Mouse (Mus musculus) gonadal fat pad, adult 2 months (tissue): Measurements from ENCODE around the gene Vps53. TPM values are rescaled to one million over a fixed set of nuclear protein-coding genes. Genes with fewer than 3 reads are reported as not detected.
"Not testable (repeated sequence)": the region's sequence is repeated elsewhere in the genome, so short reads cannot be mapped to it uniquely, and the experiment has no call there.

Experiments
- DNase-seq: peaks from one replicate; pipeline ENCODE4 v3.0.0-alpha.2; 2012; ENCODE audit warnings: low read depth
- polyA plus RNA-seq: library from polyadenylated mRNA; depleted of rRNA; stranded (reverse); fragments of >200 nt; gene quantifications from 2 replicates; pipeline ENCODE4 v1.2.3, GENCODE M21; 2012; rRNA removed

Vps53 gene
- 30.1 and 35.1 TPM in 2 replicates for polyA plus RNA-seq

GRCm38 (mm10) chr11:76179495-76180145, at the start of gene Vps53, which contains the start of gene Fam57a:
Gene Vps53 (minus strand): TSS chr11:76179647.
Gene Fam57a (plus strand): TSS chr11:76179671.
- DNase-seq, result peak; percentile 45

- no peak for DNase-seq
Measured at GRCm38 (mm10) chr11:76225051-76225450, 45.6 kb upstream of the Vps53 start.

GRCm38 (mm10) chr11:76224631-76225030, 45.2 kb upstream of the Vps53 start:
- no peak for DNase-seq

- DNase-seq, result peak; percentile 61
Measured at GRCm38 (mm10) chr11:76217390-76217800, 37.9 kb upstream of the Vps53 start, which contains the start of the genes Dbil5 and Gemin4. Gene Dbil5 (plus strand): TSS chr11:76217608. Gene Gemin4 (minus strand): TSS chr11:76217664.

DNA sequence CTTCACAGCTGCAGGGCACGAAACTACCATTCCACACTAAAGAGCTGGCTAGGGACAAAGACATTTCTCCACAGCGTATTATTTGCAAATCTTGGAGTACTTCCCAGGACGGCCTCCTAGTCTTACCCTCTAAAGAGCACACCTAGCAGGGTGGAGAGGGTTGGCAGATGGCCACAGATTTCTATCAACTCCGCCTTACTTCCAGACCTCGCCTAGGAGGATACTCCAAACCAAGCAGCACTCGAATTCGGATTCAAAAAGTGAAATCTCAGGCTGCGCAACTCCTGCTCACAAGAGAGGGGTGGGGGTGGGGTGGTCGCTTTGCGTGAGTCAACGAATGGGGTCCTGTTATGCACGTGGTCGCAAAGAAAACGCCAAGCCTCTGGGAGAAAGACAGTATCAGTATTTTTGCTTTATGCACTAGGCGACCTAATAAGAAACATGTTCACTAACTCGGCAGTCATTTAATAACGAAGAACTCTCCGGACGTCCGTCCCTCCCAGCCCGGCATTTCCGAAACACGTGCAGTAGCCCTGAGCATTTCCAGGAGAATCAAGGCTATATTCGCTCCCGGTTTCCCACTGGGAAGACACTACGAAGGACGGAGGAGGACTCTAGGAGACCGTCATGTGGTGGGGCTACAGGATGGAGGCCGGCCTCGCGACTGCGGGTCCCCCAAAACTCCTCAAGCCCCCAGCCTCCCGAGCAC, 37.4 kb upstream of the Vps53 start:
- peak; percentile 100 for DNase-seq

DNA sequence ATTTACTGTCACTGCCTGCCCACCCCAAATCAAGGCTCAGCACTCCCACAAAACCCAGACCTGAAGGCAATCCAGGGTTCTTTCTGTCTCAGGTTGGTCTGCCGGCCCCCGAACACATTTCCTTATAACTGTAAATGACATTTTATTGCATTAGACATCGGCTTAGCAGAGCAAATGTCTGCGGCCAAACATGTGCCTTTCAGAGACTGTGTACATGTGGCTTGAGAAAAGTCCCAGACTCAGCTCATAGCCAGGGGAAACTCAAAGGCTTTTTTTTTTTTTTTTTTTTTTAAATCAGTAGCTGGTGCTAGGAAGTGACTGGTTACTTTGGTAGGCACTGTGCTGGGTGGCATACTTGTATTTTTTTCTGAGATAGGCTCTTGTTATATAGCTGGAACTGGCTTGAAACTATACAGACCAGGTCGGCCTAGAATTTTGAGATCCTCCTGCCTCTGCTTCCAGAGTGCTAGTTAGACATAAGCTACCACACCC, 36.6 kb upstream of the Vps53 start:
- no peak for DNase-seq

DNA sequence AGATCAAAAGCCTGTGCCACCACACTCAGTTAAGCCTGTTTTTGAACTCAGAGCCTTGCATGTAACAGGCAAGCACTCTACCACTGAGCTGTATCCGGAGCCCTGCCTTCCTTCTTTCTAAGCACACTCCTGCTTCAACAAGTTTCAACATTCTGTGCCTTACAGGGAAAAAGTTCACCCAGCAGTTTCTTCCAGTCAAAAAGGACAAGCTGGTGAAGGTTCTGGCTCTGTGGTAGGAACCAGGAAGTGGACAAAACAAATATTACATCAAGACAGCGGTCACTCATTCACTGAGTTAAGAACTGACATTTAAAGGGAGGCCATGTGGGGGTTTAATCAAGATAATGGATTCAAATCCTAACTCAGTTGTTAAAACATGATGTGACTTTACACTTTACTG, 35.6 kb upstream of the Vps53 start:
- DNase-seq, result no peak

GRCm38 (mm10) chr11:76213841-76214240, 34.4 kb upstream of the Vps53 start:
- no peak for DNase-seq

GRCm38 (mm10) chr11:76211595-76211994, 32.1 kb upstream of the Vps53 start:
- DNase-seq, result not testable (repeated sequence)

DNA sequence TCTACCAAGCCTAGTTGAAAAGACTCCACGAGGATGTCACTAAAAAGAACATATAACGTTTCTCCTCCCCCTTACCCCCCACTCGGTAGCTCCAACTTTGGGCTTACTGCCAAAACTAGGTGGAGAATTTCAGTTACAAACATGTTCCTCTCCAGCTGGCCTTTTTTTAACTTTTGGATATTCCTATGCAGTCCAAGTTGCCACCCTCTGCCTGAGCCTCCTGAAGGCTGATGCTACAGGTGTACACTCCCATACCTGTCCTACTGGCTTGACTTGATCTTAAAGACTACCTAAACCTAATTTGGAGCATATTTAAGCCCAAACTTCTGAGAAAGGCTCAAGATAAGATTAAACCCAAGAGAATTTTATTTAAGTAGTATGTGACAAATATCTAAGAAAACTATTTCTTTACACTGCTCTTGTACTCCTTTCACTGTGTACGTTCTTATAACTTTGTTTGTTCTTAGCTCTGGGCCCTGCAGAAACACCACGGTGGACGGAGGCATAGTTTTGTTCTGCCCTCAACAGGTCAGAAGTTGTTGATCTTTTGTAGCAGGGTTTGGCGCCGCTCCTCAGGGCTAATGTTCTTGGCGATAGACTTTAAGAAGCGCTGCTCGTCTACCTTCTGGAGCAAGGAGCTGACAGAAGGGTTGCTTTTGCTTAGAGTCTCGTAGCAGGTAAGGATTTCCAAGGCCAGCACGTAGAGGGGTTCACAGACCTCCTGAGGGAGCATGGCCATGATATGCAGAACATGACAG, 31.0 kb upstream of the Vps53 start:
- DNase-seq, result no peak

DNA sequence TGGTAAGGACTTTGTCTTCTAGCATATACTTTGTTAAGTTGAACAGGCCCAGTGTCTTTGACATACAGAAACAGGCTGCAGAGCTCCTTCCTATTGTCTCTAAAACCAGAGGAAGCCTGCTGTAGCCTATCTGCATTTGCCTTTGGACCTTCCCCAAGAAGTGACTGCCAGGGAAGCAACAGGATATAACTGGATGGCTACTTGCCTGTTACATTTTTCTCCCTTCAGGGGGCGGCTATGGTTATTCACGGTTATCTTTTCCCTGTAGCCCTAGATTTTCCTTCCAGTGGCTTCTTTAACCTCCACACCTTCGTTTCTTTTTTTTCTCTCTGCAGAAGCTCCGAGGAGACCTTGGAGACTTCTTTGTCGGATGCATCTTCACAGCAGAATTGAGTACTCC, 27.3 kb upstream of the Vps53 start:
- no peak for DNase-seq

DNA sequence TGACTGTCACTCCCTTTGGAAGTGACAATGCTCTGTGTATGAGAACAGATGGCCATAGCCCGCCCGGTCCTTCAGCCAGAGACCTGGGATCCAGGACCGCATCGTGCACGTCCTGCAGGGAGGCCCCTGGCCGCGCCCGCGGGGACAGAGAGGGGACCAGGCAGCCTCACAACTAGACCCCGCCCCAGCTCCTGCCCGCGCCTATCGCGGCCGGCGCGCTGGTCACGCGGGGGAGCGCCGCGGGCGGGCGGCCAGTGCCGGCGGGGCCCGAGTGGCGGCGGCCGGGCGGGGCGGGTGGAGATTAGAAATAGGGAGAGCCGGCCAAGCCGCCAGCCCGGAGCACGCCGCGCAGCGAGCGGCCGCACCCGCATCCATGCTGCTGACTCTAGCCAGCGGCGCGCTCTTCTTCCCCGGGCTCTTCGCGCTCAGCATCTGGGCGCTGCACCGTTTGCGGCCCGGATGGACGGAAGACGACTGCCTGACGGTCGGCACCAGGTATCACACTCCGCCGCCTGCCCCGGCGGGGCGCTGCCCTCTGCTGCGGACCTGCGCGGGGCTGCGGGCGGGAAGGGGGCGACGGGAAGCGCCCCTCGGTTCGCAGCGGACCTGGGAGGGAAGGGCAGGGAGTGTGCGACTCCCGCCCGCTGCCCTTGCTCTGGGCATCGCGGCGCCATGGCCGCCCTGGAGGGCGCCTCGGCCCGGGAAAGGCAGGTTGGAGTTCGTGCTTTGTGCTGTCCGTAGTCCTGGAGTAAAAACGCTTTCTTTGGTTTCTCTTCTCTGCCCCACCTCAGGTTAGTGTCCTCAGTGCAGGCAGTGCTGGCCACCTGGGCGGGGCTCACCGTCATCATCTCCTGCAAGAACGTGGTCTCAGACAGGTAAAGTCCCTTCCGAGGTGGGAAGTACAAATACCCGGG, 22.6 kb upstream of the Vps53 start:
- DNase-seq, result no peak

GRCm38 (mm10) chr11:76196977-76197469, 17.6 kb upstream of the Vps53 start:
- no peak for DNase-seq

GRCm38 (mm10) chr11:76196275-76196976, 17.0 kb upstream of the Vps53 start:
- DNase-seq, result no peak

- DNase-seq, result no peak
Measured at GRCm38 (mm10) chr11:76186908-76187307, 7.5 kb upstream of the Vps53 start.

GRCm38 (mm10) chr11:76183745-76184144, 4.3 kb upstream of the Vps53 start:
- DNase-seq, result no peak

DNA sequence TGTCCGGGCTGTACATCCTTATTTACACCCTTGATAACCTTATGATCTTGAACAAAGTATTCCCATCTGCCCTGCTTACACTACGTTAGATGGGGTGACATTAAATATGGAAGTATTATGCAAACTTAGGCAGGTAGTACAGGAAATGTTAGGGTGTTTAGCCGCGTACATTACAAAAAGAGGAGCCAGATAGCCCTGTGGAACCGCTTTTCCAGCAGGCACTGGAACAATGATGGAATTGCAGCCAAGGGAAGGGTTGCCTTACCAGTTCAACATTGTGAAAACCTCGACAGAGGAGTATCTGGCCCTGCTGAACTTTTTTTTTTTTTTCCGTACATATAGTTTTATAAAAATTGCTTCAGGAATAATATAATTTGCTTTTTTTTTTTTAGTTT, 696 bp upstream of the Vps53 start:
- DNase-seq, result peak; percentile 88

- DNase-seq, result peak; percentile 38
Measured at GRCm38 (mm10) chr11:76178726-76179494, 537 bp downstream of the Vps53 start.

GRCm38 (mm10) chr11:76170207-76170606, 9.2 kb downstream of the Vps53 start:
- no peak for DNase-seq

DNA sequence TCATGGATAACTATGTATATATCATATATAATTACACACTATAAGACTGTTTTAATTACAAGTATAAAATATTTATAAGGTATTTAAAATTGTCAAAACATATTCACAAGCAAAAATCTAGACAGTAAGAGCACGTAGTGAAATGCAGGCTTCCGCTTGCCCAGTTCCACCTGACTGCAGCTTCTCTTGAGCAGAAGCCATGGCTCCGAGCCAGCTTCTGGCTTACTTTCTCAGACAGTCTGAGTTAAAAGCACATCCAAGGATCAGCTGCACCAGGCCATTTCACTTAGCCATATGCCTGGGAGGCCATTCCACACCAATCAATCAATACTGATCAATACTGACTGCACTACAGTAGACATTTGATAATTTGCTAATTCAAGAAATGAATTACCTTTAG, 10.5 kb downstream of the Vps53 start:
- no peak for DNase-seq
